Mouse (Mus musculus) brain, embryonic 14.5 days (tissue): Measurements from ENCODE around the gene Calml4.

Experiments used
- CTCF ChIP-seq: fragments of 200-500 bp; IDR thresholded peaks from 2 replicates; pipeline ENCODE4 v1.5.1; 2012; ENCODE audit warnings: inconsistent platforms, mild to moderate bottlenecking, moderate library complexity, borderline replicate concordance; ENCODE audit not compliant: insufficient read depth, insufficient read length; ENCODE audit errors: extremely low read depth
- POLR2A ChIP-seq: fragments of 200-500 bp; IDR thresholded peaks from 2 replicates; pipeline ENCODE4 v1.6.1; 2012; ENCODE audit warnings: mild to moderate bottlenecking, inconsistent platforms, borderline replicate concordance; ENCODE audit not compliant: poor library complexity, insufficient read depth, insufficient read length, severe bottlenecking; ENCODE audit errors: extremely low read depth

DNA sequence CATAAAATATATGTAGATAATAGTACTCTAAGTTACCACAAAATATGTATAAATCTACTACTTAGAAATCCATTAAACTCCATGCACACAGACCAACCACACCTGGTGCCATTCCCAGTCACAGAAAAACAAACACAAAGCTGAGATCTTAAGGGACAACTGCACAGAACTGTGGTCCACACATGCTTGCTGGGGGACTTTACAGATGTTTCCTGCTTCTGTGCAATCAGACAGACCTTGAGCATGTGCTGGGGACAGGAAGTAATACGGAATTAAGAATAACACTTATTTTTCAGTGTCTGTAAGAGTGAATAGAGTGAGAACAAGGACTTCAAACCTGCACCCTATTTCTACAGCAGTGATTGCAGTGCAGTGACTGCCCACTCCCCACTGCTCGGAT lies 63.0 kb downstream of the Calml4 start:
- no peak for TF ChIP-seq POLR2A
- no peak for TF ChIP-seq CTCF
